Mouse (Mus musculus) ES-E14 (cell line): ENCODE data around the gene Pou2f3. TPM values are rescaled to one million over a fixed set of nuclear protein-coding genes. Genes with fewer than 3 reads are reported as not detected.

Source experiments
- DNase-seq: peaks from one replicate; pipeline ENCODE4 v3.0.0-alpha.2; 2013; ENCODE audit warnings: low read depth, low spot score
- H3K27ac ChIP-seq: 2 replicates; pipeline ENCODE4 v1.5.1; 2012; ENCODE audit warnings: low read depth, mild to moderate bottlenecking, low read length, moderate library complexity, mixed read lengths; ENCODE audit not compliant: poor library complexity, insufficient read depth, severe bottlenecking
- H3K36me3 ChIP-seq: 2 replicates; pipeline ENCODE4 v1.6.1; 2012; ENCODE audit warnings: mild to moderate bottlenecking, low read length, moderate library complexity, mixed read lengths; ENCODE audit not compliant: control insufficient read depth, poor library complexity, insufficient read depth, severe bottlenecking
- H3K4me1 ChIP-seq, 2 experiments: fragments of 150-350 bp in 1 of 2; sonication (generic) in 1 of 2; 2 replicates each; pipeline ENCODE4 v1.6.1; 2012; ENCODE audit warnings: low read length in 2 of 2, mild to moderate bottlenecking in 1 of 2, mixed read lengths in 1 of 2; ENCODE audit not compliant: control insufficient read depth in 2 of 2, insufficient read depth in 2 of 2, poor library complexity in 1 of 2
- H3K4me3 ChIP-seq, 2 experiments: fragments of 150-350 bp in 1 of 2; sonication (generic) in 1 of 2; 2 replicates each; pipeline ENCODE4 v1.5.1; 2012; ENCODE audit warnings: low read length in 2 of 2, low read depth in 1 of 2, mild to moderate bottlenecking in 1 of 2, mixed read lengths in 1 of 2; ENCODE audit not compliant: insufficient read depth in 1 of 2, poor library complexity in 1 of 2, severe bottlenecking in 1 of 2
- H3K9ac ChIP-seq: 2 replicates; pipeline ENCODE4 v1.6.1; 2012; ENCODE audit warnings: low read depth, mild to moderate bottlenecking, low read length, mixed read lengths; ENCODE audit not compliant: poor library complexity, insufficient read depth, severe bottlenecking
- H3K9me3 ChIP-seq: fragments of 150-350 bp; sonication (generic); 2 replicates; pipeline ENCODE4 v1.6.1; 2012; ENCODE audit warnings: low read depth, mild to moderate bottlenecking, low read length; ENCODE audit not compliant: control insufficient read depth, insufficient read depth
- CHD2 ChIP-seq: IDR thresholded peaks from 2 replicates; pipeline ENCODE4 v1.6.1; 2014; ENCODE audit warnings: mild to moderate bottlenecking, low read depth, low read length, inconsistent platforms
- HCFC1 ChIP-seq: IDR thresholded peaks from 2 replicates; pipeline ENCODE4 v1.6.1; 2012; ENCODE audit warnings: low read length, inconsistent platforms, borderline replicate concordance; ENCODE audit not compliant: insufficient read depth
- MAFK ChIP-seq: IDR thresholded peaks from 2 replicates; pipeline ENCODE4 v1.6.1; 2014; ENCODE audit warnings: mild to moderate bottlenecking, low read depth, low read length, inconsistent platforms; ENCODE audit not compliant: insufficient read depth
- ZC3H11A ChIP-seq: IDR thresholded peaks from 2 replicates; pipeline ENCODE4 v1.6.1; 2012; ENCODE audit warnings: low read depth, mild to moderate bottlenecking, inconsistent platforms, low read length, borderline replicate concordance
- ZNF384 ChIP-seq: IDR thresholded peaks from 2 replicates; pipeline ENCODE4 v1.6.1; 2012; ENCODE audit warnings: low read depth, low read length, inconsistent platforms
- in situ Hi-C, 2 experiments: fragments of 600-800 bp; cut with MboI; formaldehyde crosslinking; loops; one replicate each; pipeline ENCODE4 v1.15.1; 2025; ENCODE audit warnings: low sequenced_read_pairs in 2 of 2, inconsistent platforms in 1 of 2; ENCODE audit not compliant: unreplicated experiment in 2 of 2
- total RNA-seq: library from RNA; depleted of rRNA; stranded (reverse); fragments of 300-350 nt; gene quantifications from 2 replicates; pipeline ENCODE4 v1.2.3, GENCODE M21; 2012

Pou2f3 gene
- total RNA-seq, 1 experiment, result 1.5 TPM

GRCm38 (mm10) chr9:43241291-43241690, 31.1 kb upstream of the Pou2f3 start:
- Histone ChIP-seq H3K4me1 (peaks cover 7 to 11% of the 10 kb centered on the region in 2 experiments; a peak in 3 of 4 replicates), H3K36me3 (no peaks in the 10 kb centered on the region), H3K9ac (no peak overlapping the region), H3K9me3 (no peaks in the 10 kb centered on the region), H3K4me3 (no peak overlapping the region), H3K27ac (no peak overlapping the region)
- in situ Hi-C loops, result no loop called here
- TF ChIP-seq HCFC1, result no peak
- TF ChIP-seq CHD2, result no peak
- no peak for TF ChIP-seq MAFK
- no peak for TF ChIP-seq ZC3H11A
- TF ChIP-seq ZNF384, result no peak
- DNase-seq, result no peak

- Histone ChIP-seq H3K9me3 (no peaks in the 10 kb centered on the region), H3K36me3 (no peaks in the 10 kb centered on the region), H3K4me3 (no peak overlapping the region), H3K9ac (no peak overlapping the region), H3K4me1 (peaks cover 7 to 11% of the 10 kb centered on the region in 2 experiments; a peak in 3 of 4 replicates), H3K27ac (no peak overlapping the region)
- no peak for TF ChIP-seq ZC3H11A
- no peak for TF ChIP-seq MAFK
- TF ChIP-seq HCFC1, result no peak
- TF ChIP-seq ZNF384, result no peak
- no peak for TF ChIP-seq CHD2
- in situ Hi-C loops, result no loop called here
- DNase-seq, result no peak
These were observed 30.4 kb upstream of the Pou2f3 start for GRCm38 (mm10) chr9:43240594-43240900.

GRCm38 (mm10) chr9:43239712-43240593, 29.8 kb upstream of the Pou2f3 start, which contains the start of gene Oaf:
Oaf (minus strand) TSS chr9:43239911.
- peak within 1 kb of the TSS; percentile 62 to 73 for H3K4me3 ChIP-seq
- in situ Hi-C loops, result no loop called here

GRCm38 (mm10) chr9:43238631-43239545, 28.7 kb upstream of the Pou2f3 start:
- in situ Hi-C loops, result no loop called here
- H3K27ac ChIP-seq, result no peak overlapping the region

More at GRCm38 (mm10) chr9:43239712-43240593, 29.8 kb upstream of the Pou2f3 start, which contains the start of gene Oaf:
- peak; percentile 70 for DNase-seq
- Histone ChIP-seq H3K27ac (no peak within 1 kb of the TSS), H3K36me3 (no peaks in the 10 kb centered on the region), H3K9me3 (no peaks in the 10 kb centered on the region), H3K9ac (peak within 1 kb of the TSS; percentile 50), H3K4me1 (peaks cover 7 to 11% of the 10 kb centered on the region in 2 experiments; a peak in 3 of 4 replicates)
- TF ChIP-seq ZNF384 (no peak), HCFC1 (no peak), CHD2 (no peak), MAFK (0 out of 2 replicates have a peak, but pooled peaks have one; percentile 50), ZC3H11A (no peak)

More at GRCm38 (mm10) chr9:43238631-43239545, 28.7 kb upstream of the Pou2f3 start:
- H3K9ac ChIP-seq, result peak overlapping the region; percentile 50
- peaks cover 7 to 11% of the 10 kb centered on the region in 2 experiments; a peak in 3 of 4 replicates for H3K4me1 ChIP-seq
- TF ChIP-seq CHD2 (no peak), ZC3H11A (no peak), ZNF384 (no peak), MAFK (no peak), HCFC1 (no peak)
- no peaks in the 10 kb centered on the region for H3K9me3 ChIP-seq
- DNase-seq, result no peak
- H3K36me3 ChIP-seq, result no peaks in the 10 kb centered on the region
- H3K4me3 ChIP-seq, result peak overlapping the region; percentile 59 to 73
